Mouse (Mus musculus): Measurements from ENCODE around the gene Dgcr6.

GRCm38 (mm10) chr16:18073259-18073962 is 20.8 kb downstream of the Dgcr6 start:
- TF ChIP-seq EP300 (optimal IDR thresholded peaks at IDR 0.05) (no peak), CTCF (IDR thresholded peaks at IDR 0.05; ENCODE audit: low read depth) (no peak)
